Mouse (Mus musculus) heart, embryonic 15.5 days (tissue): Measurements from ENCODE around the gene Crls1. TPM values are rescaled to one million over a fixed set of nuclear protein-coding genes. Genes with fewer than 3 reads are reported as not detected.
A peak's percentile ranks its signal among the peaks of the same experiment; 100 is the strongest.

ENCODE experiments used
- ATAC-seq: fragments of 200-750 bp; cut with Nextera tagmentation; replicated peaks from 2 replicates; pipeline ENCODE4 v1.8.0; 2017; ENCODE audit warnings: low read depth, moderate TSS enrichment; ENCODE audit not compliant: insufficient number of reproducible peaks, insufficient read depth, low FRiP score
- H3K27ac ChIP-seq: fragments of 300-500 bp; sonication (generic); 2 replicates; pipeline ENCODE4 v1.5.1; 2015; ENCODE audit warnings: mild to moderate bottlenecking, inconsistent platforms
- H3K27me3 ChIP-seq: fragments of 300-500 bp; sonication (generic); 2 replicates; pipeline ENCODE4 v1.6.1; 2015; ENCODE audit warnings: inconsistent platforms
- H3K36me3 ChIP-seq: fragments of 300-500 bp; sonication (generic); 2 replicates; pipeline ENCODE4 v1.6.1; 2015; ENCODE audit warnings: mild to moderate bottlenecking, inconsistent platforms
- H3K4me1 ChIP-seq: fragments of 300-500 bp; sonication (generic); replicated peaks from 2 replicates; pipeline ENCODE4 v1.6.1; 2015; ENCODE audit warnings: inconsistent platforms
- H3K4me2 ChIP-seq: fragments of 300-500 bp; sonication (generic); 2 replicates; pipeline ENCODE4 v1.6.1; 2015; ENCODE audit warnings: inconsistent platforms, mild to moderate bottlenecking, moderate library complexity
- H3K4me3 ChIP-seq: fragments of 300-500 bp; sonication (generic); 2 replicates; pipeline ENCODE4 v1.5.1; 2015; ENCODE audit warnings: mild to moderate bottlenecking, inconsistent platforms
- H3K9ac ChIP-seq: fragments of 300-500 bp; sonication (generic); 2 replicates; pipeline ENCODE4 v1.6.1; 2015; ENCODE audit warnings: mild to moderate bottlenecking, inconsistent platforms
- H3K9me3 ChIP-seq: fragments of 300-500 bp; sonication (generic); replicated peaks from 2 replicates; pipeline ENCODE4 v1.6.1; 2016; ENCODE audit warnings: inconsistent platforms
- WGBS: fragments of 180-500 bp; shearing (Covaris S2); methylation state at CpG from one replicate; pipeline ENCODE4 v1.1.7; 2015; ENCODE audit warnings: mixed read lengths; 5-methylcytosine and 5-hydroxymethylcytosine counted together
- polyA plus RNA-seq: library from polyadenylated mRNA; unstranded; fragments of >200 nt; fragmentation: Nextera tagmentation; extraction: Ambion mirVana; gene quantifications from 2 replicates; pipeline ENCODE4 v1.2.1, GENCODE M21; 2015

Gene Crls1
- polyA plus RNA-seq, 1 experiment from 2014 or later = 16.9 TPM

DNA sequence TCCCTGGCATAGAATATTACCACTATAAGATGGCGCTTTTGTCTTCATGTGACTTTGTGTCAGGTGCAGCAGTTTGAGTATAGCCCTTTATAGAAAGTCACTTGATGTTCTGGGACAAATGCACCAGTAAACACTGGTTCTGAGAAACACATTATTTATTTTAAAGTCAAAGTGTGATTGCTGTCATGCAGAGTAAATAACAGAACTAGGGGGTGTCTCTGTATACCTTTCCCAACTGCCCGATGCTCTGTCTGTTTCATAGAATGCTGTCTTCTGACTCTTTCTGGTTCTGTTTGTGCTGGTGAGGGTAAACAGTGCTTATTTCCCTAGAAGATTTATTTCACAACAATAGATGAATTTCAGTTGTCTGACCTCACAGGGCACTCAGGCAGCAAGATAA, 16.9 kb downstream of the Crls1 start:
- Histone ChIP-seq H3K27ac (no peak overlapping the region), H3K4me1 (no peaks in the 10 kb centered on the region), H3K9ac (no peak overlapping the region), H3K4me3 (no peak overlapping the region), H3K36me3 (peaks cover 19% of the 10 kb centered on the region), H3K27me3 (no peaks in the 10 kb centered on the region), H3K9me3 (no peaks in the 10 kb centered on the region), H3K4me2 (no peak overlapping the region)
- no peak for ATAC-seq
- WGBS = 97% methylated on average over 2 of the region's 2 CpGs

DNA sequence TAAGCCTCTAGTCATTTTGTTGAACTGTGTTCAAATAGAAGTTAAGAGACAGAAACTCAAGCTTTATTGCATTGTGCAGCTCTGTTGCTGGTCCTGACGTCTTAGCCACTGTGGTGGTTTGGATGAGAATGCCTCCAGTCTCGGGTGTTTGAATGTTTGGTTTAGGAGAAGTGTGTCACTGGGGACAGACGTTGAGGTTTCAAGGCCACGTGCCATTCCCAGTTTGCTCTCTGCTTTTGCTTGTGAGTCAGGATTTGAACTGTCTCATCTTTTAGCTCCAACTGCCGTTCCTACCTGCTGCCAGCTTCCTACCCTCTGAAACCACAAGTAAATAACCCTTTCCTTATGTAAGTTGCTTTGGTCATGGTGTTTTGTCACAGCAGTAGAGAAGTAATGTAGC, 21.1 kb downstream of the Crls1 start:
- no peaks in the 10 kb centered on the region for H3K4me1 ChIP-seq
- no peak overlapping the region for H3K27ac ChIP-seq
- no peak overlapping the region for H3K4me2 ChIP-seq
- no peak overlapping the region for H3K9ac ChIP-seq
- peaks cover 19% of the 10 kb centered on the region for H3K36me3 ChIP-seq
- no peaks in the 10 kb centered on the region for H3K9me3 ChIP-seq
- no peaks in the 10 kb centered on the region for H3K27me3 ChIP-seq
- ATAC-seq = no peak
- 63% methylated on average over 5 of the region's 5 CpGs for WGBS
- H3K4me3 ChIP-seq = no peak overlapping the region

- Histone ChIP-seq H3K4me3 (no peak overlapping the region), H3K27ac (no peak overlapping the region), H3K9me3 (no peaks in the 10 kb centered on the region), H3K4me2 (no peak overlapping the region), H3K9ac (no peak overlapping the region), H3K36me3 (peaks cover 14% of the 10 kb centered on the region), H3K27me3 (no peaks in the 10 kb centered on the region), H3K4me1 (no peaks in the 10 kb centered on the region)
- 0 out of 2 replicates have a peak, but pooled peaks have one; percentile 39 for ATAC-seq
- WGBS = 78% methylated on average over 5 of the region's 5 CpGs
These were observed 23.2 kb downstream of the Crls1 start for GRCm38 (mm10) chr2:132869682-132870081.

DNA sequence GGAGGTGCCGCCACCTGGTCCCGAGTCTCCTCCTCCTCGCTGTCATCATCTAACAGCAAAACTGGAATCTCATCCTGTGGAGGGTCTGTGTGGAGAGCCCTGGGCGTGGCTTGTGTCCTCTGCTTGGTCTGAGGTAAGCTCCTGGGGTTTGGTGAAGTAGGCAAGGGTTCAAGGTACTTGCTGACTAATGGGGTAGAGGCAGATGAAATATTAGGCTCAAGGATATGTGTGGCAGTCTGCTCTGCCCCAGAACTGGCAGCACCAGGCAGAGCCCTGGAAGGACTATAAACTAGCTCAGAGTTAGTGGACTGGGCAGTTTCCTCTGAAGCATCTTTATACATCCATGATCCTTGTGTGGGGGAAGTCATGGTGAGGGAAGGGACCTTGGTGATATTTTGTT, 23.8 kb downstream of the Crls1 start:
- Histone ChIP-seq H3K36me3 (peaks cover 12% of the 10 kb centered on the region), H3K27ac (no peak overlapping the region), H3K4me1 (no peaks in the 10 kb centered on the region), H3K9ac (no peak overlapping the region), H3K4me3 (no peak overlapping the region), H3K9me3 (no peaks in the 10 kb centered on the region), H3K27me3 (no peaks in the 10 kb centered on the region), H3K4me2 (no peak overlapping the region)
- no peak for ATAC-seq
- 63% methylated on average over 4 of the region's 4 CpGs for WGBS

DNA sequence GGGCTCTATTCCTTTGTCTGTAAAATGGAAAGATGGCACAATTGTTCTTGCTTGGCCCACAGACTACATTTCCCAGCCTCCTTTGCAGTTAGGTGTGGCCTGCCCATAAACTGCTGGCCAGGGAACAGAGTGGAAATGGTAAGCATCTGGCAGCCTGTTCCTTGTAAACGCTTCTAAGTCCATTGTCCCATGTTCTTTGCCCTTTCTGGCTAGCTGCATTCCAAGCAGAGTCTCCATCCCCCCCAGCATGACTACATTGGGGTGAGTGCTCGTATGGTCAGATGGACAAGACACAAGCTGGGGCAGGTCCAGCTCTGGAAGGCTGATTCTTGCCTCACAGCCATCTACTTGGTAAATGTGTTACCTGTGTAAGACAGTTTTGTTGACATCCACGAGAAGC, 25.2 kb downstream of the Crls1 start:
- Histone ChIP-seq H3K4me2 (no peak overlapping the region), H3K27ac (no peak overlapping the region), H3K36me3 (peaks cover 5% of the 10 kb centered on the region; the same call in 1 of the 2 replicates), H3K9me3 (no peaks in the 10 kb centered on the region), H3K4me3 (no peak overlapping the region), H3K27me3 (0 out of 2 replicates have a peak, but pooled peaks cover 2% of the 10 kb centered on the region), H3K9ac (no peak overlapping the region), H3K4me1 (no peaks in the 10 kb centered on the region)
- ATAC-seq = no peak
- 72% methylated on average over 3 of the region's 3 CpGs for WGBS

- H3K4me3 ChIP-seq = no peak overlapping the region
- no peaks in the 10 kb centered on the region for H3K9me3 ChIP-seq
- no peaks in the 10 kb centered on the region; the same call in 1 of the 2 replicates for H3K36me3 ChIP-seq
- H3K27me3 ChIP-seq = peaks cover 22% of the 10 kb centered on the region
- peaks cover under 1% of the 10 kb centered on the region; the same call in 1 of the 2 replicates for H3K4me1 ChIP-seq
- 72% methylated on average over 10 of the region's 10 CpGs for WGBS
- no peak overlapping the region for H3K4me2 ChIP-seq
- H3K9ac ChIP-seq = no peak overlapping the region
- no peak for ATAC-seq
- no peak overlapping the region for H3K27ac ChIP-seq
These were observed 27.3 kb downstream of the Crls1 start for GRCm38 (mm10) chr2:132873657-132874326.

DNA sequence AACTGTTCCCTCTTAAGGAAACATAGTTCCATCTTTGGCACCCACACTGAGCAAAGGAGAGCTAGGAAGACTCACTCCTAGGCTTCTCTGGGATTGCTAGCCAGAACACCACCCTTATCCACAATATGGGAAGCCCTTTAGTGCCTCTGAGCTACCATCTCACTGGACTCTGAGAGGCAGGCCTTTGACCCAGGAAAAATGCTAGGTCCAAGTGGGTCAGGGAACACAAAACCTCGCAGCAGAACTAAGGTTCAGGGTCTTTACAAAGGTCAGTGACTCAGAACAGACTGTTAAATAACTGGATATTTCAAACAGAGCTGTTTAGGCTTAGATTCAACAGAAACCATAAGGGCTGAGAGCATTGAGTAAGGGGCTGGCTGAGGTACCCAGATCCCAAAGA, 30.5 kb downstream of the Crls1 start:
- no peaks in the 10 kb centered on the region for H3K9me3 ChIP-seq
- WGBS = 54% methylated on average over 1 of the region's 1 CpGs
- no peak overlapping the region for H3K4me2 ChIP-seq
- H3K4me1 ChIP-seq = peaks cover 14% of the 10 kb centered on the region
- no peak overlapping the region for H3K4me3 ChIP-seq
- H3K27ac ChIP-seq = no peak overlapping the region
- no peak for ATAC-seq
- H3K9ac ChIP-seq = no peak overlapping the region
- no peaks in the 10 kb centered on the region for H3K36me3 ChIP-seq
- peaks cover 53% of the 10 kb centered on the region for H3K27me3 ChIP-seq

- peak; percentile 20; the same call in 1 of the 2 replicates for ATAC-seq
- Histone ChIP-seq H3K27me3 (peaks cover 54% of the 10 kb centered on the region), H3K9me3 (no peaks in the 10 kb centered on the region), H3K4me2 (peak overlapping the region; percentile 90), H3K4me3 (peak overlapping the region; percentile 54), H3K4me1 (peaks cover 14% of the 10 kb centered on the region), H3K9ac (peak overlapping the region; percentile 44), H3K36me3 (no peaks in the 10 kb centered on the region), H3K27ac (no peak overlapping the region)
- under 1% methylated on average over 58 of the region's 58 CpGs for WGBS
These were observed 33.0 kb downstream of the Crls1 start for GRCm38 (mm10) chr2:132879261-132880044.

- H3K9me3 ChIP-seq = no peaks in the 10 kb centered on the region
- H3K9ac ChIP-seq = peak within 1 kb of the TSS; percentile 44
- no peak within 1 kb of the TSS for H3K27ac ChIP-seq
- H3K4me2 ChIP-seq = peak within 1 kb of the TSS; percentile 90
- no peaks in the 10 kb centered on the region for H3K36me3 ChIP-seq
- ATAC-seq = peak; percentile 8; the same call in 1 of the 2 replicates
- peak within 1 kb of the TSS; percentile 54 for H3K4me3 ChIP-seq
- peaks cover 54% of the 10 kb centered on the region for H3K27me3 ChIP-seq
- peaks cover 14% of the 10 kb centered on the region for H3K4me1 ChIP-seq
- WGBS = 16% methylated on average over 12 of the region's 12 CpGs
These were observed 34.6 kb downstream of the Crls1 start, which contains the start of gene Lrrn4 for GRCm38 (mm10) chr2:132880844-132881645. TSS of gene Lrrn4 (minus strand) at chr2:132880891.

GRCm38 (mm10) chr2:132884303-132884967, 38.0 kb downstream of the Crls1 start:
- Histone ChIP-seq H3K9me3 (no peaks in the 10 kb centered on the region), H3K36me3 (no peaks in the 10 kb centered on the region), H3K4me3 (no peak overlapping the region), H3K4me1 (peaks cover 7% of the 10 kb centered on the region), H3K4me2 (no peak overlapping the region), H3K9ac (no peak overlapping the region), H3K27me3 (peaks cover 26% of the 10 kb centered on the region), H3K27ac (no peak overlapping the region)
- ATAC-seq = no peak
- 43% methylated on average over 8 of the region's 8 CpGs for WGBS
